ENCODE assay signal across 8 mouse cellular contexts in genomic region chr1:78537494-78538010, GRCm38 (mm10). TPM values are rescaled to one million over a fixed set of nuclear protein-coding genes. Genes with fewer than 3 reads are reported as not detected.
A peak's percentile ranks its signal among the peaks of the same experiment; 100 is the strongest.
DNase-seq lines count a peak whose midpoint lies in the region; ATAC-seq and TF ChIP-seq lines count a peak whose summit lies in the region.

No protein-coding gene starts in this region.

- ATAC-seq in forebrain, embryonic 13.5 days: peak; percentile 91
- peak; percentile 79 for ATAC-seq in heart, postnatal 0 days (ENCODE audit: insufficient read depth, low read depth)
- ATAC-seq in liver, embryonic 14.5 days (ENCODE audit: insufficient read depth): peak; percentile 63

- 36% methylated on average over 16 of the region's 16 CpGs for WGBS in forebrain, embryonic 13.5 days
- 18% methylated on average over 16 of the region's 16 CpGs for WGBS in heart, postnatal 0 days
- 15% methylated on average over 16 of the region's 16 CpGs for WGBS in liver, embryonic 14.5 days (ENCODE audit: insufficient replicate concordance)

- peak overlapping the region; percentile 57 for H3K4me2 ChIP-seq in forebrain, embryonic 13.5 days
- H3K4me2 ChIP-seq in heart, postnatal 0 days (ENCODE audit: low read depth, low read length): peak overlapping the region; percentile 58
- H3K4me2 ChIP-seq in liver, embryonic 14.5 days (ENCODE audit: low read depth): peak overlapping the region; percentile 55

- H3K27me3 ChIP-seq in forebrain, embryonic 13.5 days: no peaks in the 10 kb centered on the region
- H3K27me3 ChIP-seq in heart, postnatal 0 days (ENCODE audit: control insufficient read depth, insufficient read depth, low read length): no peaks in the 10 kb centered on the region
- no peaks in the 10 kb centered on the region; the same call in 1 of the 2 replicates for H3K27me3 ChIP-seq in liver, embryonic 14.5 days (ENCODE audit: control insufficient read depth, insufficient read depth, low read length)

- peak overlapping the region; percentile 40 for H3K9ac ChIP-seq in forebrain, embryonic 13.5 days
- H3K9ac ChIP-seq in heart, postnatal 0 days (replicated peaks; ENCODE audit: low read depth, low read length): peak overlapping the region; percentile 6; the same call in 1 of the 2 replicates
- no peak overlapping the region for H3K9ac ChIP-seq in liver, embryonic 14.5 days (replicated peaks)

- peak; percentile 85 for DNase-seq in CD8-positive naive resting alpha-beta T cell, adult 2 months (ENCODE audit: low read depth in 2 of 2, low spot score in 2 of 2)
- peak; percentile 64 for DNase-seq in c-Kit-positive CD71-negative TER-119-negative erythroid progenitor cells, embryonic 14.5 days (ENCODE audit: low read depth)
- DNase-seq in heart, postnatal 0 days (ENCODE audit: low spot score): peak; percentile 74
- peak; percentile 36 to 48 for DNase-seq in kidney, postnatal 36 days
- DNase-seq in liver, embryonic 14.5 days (ENCODE audit: low read depth in 3 of 3, low spot score in 3 of 3): peak; percentile 20 to 29 (median 25)
- DNase-seq in natural killer cell, adult 2 months (ENCODE audit: low spot score in 2 of 2): peak; percentile 92
- DNase-seq in telencephalon, adult 2 months (ENCODE audit: low read depth, low spot score): peak; percentile 96

- no peak for TF ChIP-seq CTCF in heart, postnatal 0 days (IDR thresholded peaks at IDR 0.05; ENCODE audit: low read depth)
- no peak for TF ChIP-seq CTCF in liver, embryonic 14.5 days (IDR thresholded peaks at IDR 0.05; ENCODE audit: low read depth)

- peaks cover 8% of the 10 kb centered on the region for H3K4me1 ChIP-seq in forebrain, embryonic 13.5 days
- peaks cover 13% of the 10 kb centered on the region; the same call in 1 of the 2 replicates for H3K4me1 ChIP-seq in heart, postnatal 0 days (ENCODE audit: control insufficient read depth, insufficient read depth)
- H3K4me1 ChIP-seq in liver, embryonic 14.5 days (replicated peaks; ENCODE audit: control insufficient read depth in 2 of 2, insufficient read depth in 2 of 2, low read length in 1 of 2): peaks cover 0 to 4% of the 10 kb centered on the region in 2 experiments; a peak in 1 of 4 replicates

- peak overlapping the region; percentile 28 for H3K4me3 ChIP-seq in forebrain, embryonic 13.5 days
- peak overlapping the region; percentile 42 for H3K4me3 ChIP-seq in heart, postnatal 0 days (ENCODE audit: low read depth, low read length)
- H3K4me3 ChIP-seq in liver, embryonic 14.5 days (ENCODE audit: insufficient read depth in 1 of 2, low read depth in 2 of 2, low read length in 2 of 2): peak overlapping the region; percentile 16 to 31; a peak in 3 of 4 replicates

- H3K36me3 ChIP-seq in forebrain, embryonic 13.5 days (ENCODE audit: poor library complexity, severe bottlenecking): no peaks in the 10 kb centered on the region
- H3K36me3 ChIP-seq in heart, postnatal 0 days (replicated peaks; ENCODE audit: control insufficient read depth, insufficient read depth, low read length): no peaks in the 10 kb centered on the region
- no peaks in the 10 kb centered on the region for H3K36me3 ChIP-seq in liver, embryonic 14.5 days (replicated peaks; ENCODE audit: control insufficient read depth, insufficient read depth, low read depth)

- no peak for TF ChIP-seq EP300 in heart, postnatal 0 days (IDR thresholded peaks at IDR 0.05; ENCODE audit: low read depth)
- TF ChIP-seq EP300 in liver, embryonic 14.5 days (IDR thresholded peaks at IDR 0.05; ENCODE audit: low read depth): no peak

- H3K27ac ChIP-seq in forebrain, embryonic 13.5 days: peak overlapping the region; percentile 40
- peak overlapping the region; percentile 58 for H3K27ac ChIP-seq in heart, postnatal 0 days (ENCODE audit: low read depth)
- no peak overlapping the region for H3K27ac ChIP-seq in liver, embryonic 14.5 days

- no peaks in the 10 kb centered on the region for H3K9me3 ChIP-seq in forebrain, embryonic 13.5 days (replicated peaks)
- no peaks in the 10 kb centered on the region for H3K9me3 ChIP-seq in heart, postnatal 0 days (replicated peaks; ENCODE audit: control insufficient read depth, low read length)
- no peaks in the 10 kb centered on the region for H3K9me3 ChIP-seq in liver, embryonic 14.5 days (ENCODE audit: control insufficient read depth, low read length)

RNA-seq across cellular contexts. Expression of gene BC035947, which starts 25.6 kb away (rescaled TPM):
- 0.12 and 0.57 TPM in 2 replicates for polyA plus RNA-seq in forebrain, embryonic 13.5 days (2015; fragmentation: Nextera tagmentation; extraction: Ambion mirVana)
- not detected in 2 replicates for total RNA-seq in heart, postnatal 0 days (2014; rRNA removed; ENCODE audit: low replicate concordance)
- not detected in 2 replicates for polyA plus RNA-seq in heart, postnatal 0 days (2015; fragmentation: Nextera tagmentation; extraction: Ambion mirVana)
- polyA plus RNA-seq in liver, embryonic 14.5 days (2012; rRNA removed): 0.01 TPM in 2 replicates
- not detected in 2 replicates for polyA plus RNA-seq in liver, embryonic 14.5 days (2014; fragmentation: Nextera tagmentation; extraction: Ambion mirVana)

RNA-seq across cellular contexts. Expression of gene Mogat1, which starts 26.8 kb away (rescaled TPM):
- polyA plus RNA-seq in forebrain, embryonic 13.5 days (2015; fragmentation: Nextera tagmentation; extraction: Ambion mirVana): 0.21 and 0.49 TPM in 2 replicates
- total RNA-seq in heart, postnatal 0 days (2014; rRNA removed; ENCODE audit: low replicate concordance): 0.70 TPM in 1 of 2 replicates, not detected in the other
- 0.75 TPM in 1 of 2 replicates, not detected in the other for polyA plus RNA-seq in heart, postnatal 0 days (2015; fragmentation: Nextera tagmentation; extraction: Ambion mirVana)
- polyA plus RNA-seq in liver, embryonic 14.5 days (2012; rRNA removed): 0.08 TPM in 1 of 2 replicates, not detected in the other
- not detected in 2 replicates for polyA plus RNA-seq in liver, embryonic 14.5 days (2014; fragmentation: Nextera tagmentation; extraction: Ambion mirVana)

RNA-seq across cellular contexts. Expression of gene Farsb, which starts 48.9 kb away (rescaled TPM):
- 142 and 145 TPM in 2 replicates for polyA plus RNA-seq in forebrain, embryonic 13.5 days (2015; fragmentation: Nextera tagmentation; extraction: Ambion mirVana)
- total RNA-seq in heart, postnatal 0 days (2014; rRNA removed; ENCODE audit: low replicate concordance): 40.0 and 55.8 TPM in 2 replicates
- polyA plus RNA-seq in heart, postnatal 0 days (2015; fragmentation: Nextera tagmentation; extraction: Ambion mirVana): 75.1 and 76.4 TPM in 2 replicates
- polyA plus RNA-seq in liver, embryonic 14.5 days (2012; rRNA removed): 33.9 and 38.6 TPM in 2 replicates
- 111 TPM in 2 replicates for polyA plus RNA-seq in liver, embryonic 14.5 days (2014; fragmentation: Nextera tagmentation; extraction: Ambion mirVana)

Comparison
In these comparisons a context has a peak if more than half of its experiments do, and no peak if none do; other contexts are left out.
1. DNase-seq: peak in every context shown above with its lines; median percentile 96 in telencephalon, adult 2 months; 92 in natural killer cell, adult 2 months; 85 in CD8-positive naive resting alpha-beta T cell, adult 2 months; 74 in heart, postnatal 0 days; 64 in c-Kit-positive CD71-negative TER-119-negative erythroid progenitor cells, embryonic 14.5 days; 42 in kidney, postnatal 36 days; 25 in liver, embryonic 14.5 days.